Mouse (Mus musculus) erythroblast, embryonic 14.5 days (primary cell): Measurements from ENCODE around the gene Adam12.

ENCODE experiments used
- GATA1 ChIP-seq: IDR thresholded peaks from 2 replicates; pipeline ENCODE4 v1.6.1; 2012; ENCODE audit warnings: low read length, inconsistent platforms, mixed read lengths
- TAL1 ChIP-seq: IDR thresholded peaks from 3 replicates; pipeline ENCODE4 v1.6.1; 2012; ENCODE audit warnings: low read length, inconsistent platforms, mixed read lengths

DNA sequence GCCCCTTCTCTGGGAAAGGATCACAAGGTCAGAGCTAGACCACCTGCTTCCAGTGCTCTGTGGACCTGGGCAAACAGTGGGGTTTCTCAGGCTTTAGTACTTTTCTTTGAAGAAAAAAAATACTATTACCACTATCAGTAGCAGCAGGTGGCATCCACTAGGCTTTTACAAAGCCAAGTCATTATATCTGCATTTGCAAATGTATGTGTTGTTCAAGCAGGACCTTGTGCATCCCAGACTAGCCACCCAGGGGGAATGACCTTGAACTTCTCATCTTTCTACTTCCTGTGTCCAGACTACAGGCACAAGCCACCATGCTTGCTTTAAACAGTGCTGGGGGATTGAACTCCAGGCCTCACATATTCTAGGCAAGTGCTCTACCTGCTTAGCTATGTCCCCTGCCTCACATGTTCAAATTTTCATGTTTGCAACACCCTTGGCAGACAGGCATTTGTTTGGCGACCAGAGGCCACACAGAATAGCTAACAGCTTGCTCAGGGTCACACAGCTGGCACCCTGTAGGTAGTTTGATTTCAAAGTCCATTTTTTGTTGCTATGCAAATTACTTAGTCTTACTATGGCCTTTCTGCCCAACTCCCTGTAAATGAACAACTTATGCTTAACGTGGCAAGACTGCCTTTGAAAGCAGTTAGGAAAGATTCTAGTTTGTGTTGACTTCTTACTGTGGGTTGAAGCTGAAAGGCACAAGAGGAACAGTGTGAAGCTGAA is 209.6 kb downstream of the Adam12 start:
- no peak for TF ChIP-seq GATA1
- TF ChIP-seq TAL1 = no peak
